Mouse (Mus musculus) spleen, adult 2 months (tissue): ENCODE results near the gene Osm. TPM values are rescaled to one million over a fixed set of nuclear protein-coding genes. Genes with fewer than 3 reads are reported as not detected.

Source experiments
- DNase-seq, 2 experiments: peaks; one replicate each; pipeline versions ENCODE4 v3.0.0 to v3.0.0-alpha.2; 2012 to 2021; ENCODE audit warnings: low spot score in 2 of 2, low read depth in 1 of 2
- H3K27ac ChIP-seq: fragments of 200-500 bp; 2 replicates; pipeline ENCODE4 v1.5.1; 2012; ENCODE audit warnings: low read length, inconsistent platforms; ENCODE audit not compliant: insufficient read depth
- H3K27me3 ChIP-seq: fragments of 200-500 bp; 2 replicates; pipeline ENCODE4 v1.6.1; 2012; ENCODE audit warnings: mild to moderate bottlenecking, moderate library complexity, low read length, inconsistent platforms; ENCODE audit not compliant: control insufficient read depth, insufficient read depth
- H3K36me3 ChIP-seq: fragments of 200-500 bp; 2 replicates; pipeline ENCODE4 v1.6.1; 2012; ENCODE audit warnings: mild to moderate bottlenecking, low read length, inconsistent platforms; ENCODE audit not compliant: control insufficient read depth, insufficient read depth
- H3K4me1 ChIP-seq: fragments of 200-500 bp; 2 replicates; pipeline ENCODE4 v1.6.1; 2011; ENCODE audit warnings: inconsistent platforms; ENCODE audit not compliant: control insufficient read depth, insufficient read depth, insufficient read length
- H3K4me3 ChIP-seq: fragments of 200-500 bp; 2 replicates; pipeline ENCODE4 v1.5.1; 2011; ENCODE audit warnings: mild to moderate bottlenecking, inconsistent platforms; ENCODE audit not compliant: insufficient read depth, insufficient read length; ENCODE audit errors: extremely low read depth
- CTCF ChIP-seq: fragments of 200-500 bp; IDR thresholded peaks from 2 replicates; pipeline ENCODE4 v1.5.1; 2011; ENCODE audit warnings: mild to moderate bottlenecking, inconsistent platforms; ENCODE audit not compliant: insufficient read depth, insufficient read length, insufficient replicate concordance; ENCODE audit errors: extremely low read depth
- POLR2A ChIP-seq: fragments of 200-500 bp; IDR thresholded peaks from 2 replicates; pipeline ENCODE4 v1.6.1; 2011; ENCODE audit warnings: low read depth, low read length, inconsistent platforms
- WGBS: fragments of 180-500 bp; shearing (Covaris S2); methylation state at CpG from one replicate; pipeline ENCODE4 v1.1.7; 2018; 5-methylcytosine and 5-hydroxymethylcytosine counted together
- polyA plus RNA-seq: library from polyadenylated mRNA; depleted of rRNA; stranded (reverse); fragments of >200 nt; gene quantifications from 2 replicates; pipeline ENCODE4 v1.2.3, GENCODE M21; 2012; rRNA removed

Osm gene
- polyA plus RNA-seq, 1 experiment, result 3.3 TPM

DNA sequence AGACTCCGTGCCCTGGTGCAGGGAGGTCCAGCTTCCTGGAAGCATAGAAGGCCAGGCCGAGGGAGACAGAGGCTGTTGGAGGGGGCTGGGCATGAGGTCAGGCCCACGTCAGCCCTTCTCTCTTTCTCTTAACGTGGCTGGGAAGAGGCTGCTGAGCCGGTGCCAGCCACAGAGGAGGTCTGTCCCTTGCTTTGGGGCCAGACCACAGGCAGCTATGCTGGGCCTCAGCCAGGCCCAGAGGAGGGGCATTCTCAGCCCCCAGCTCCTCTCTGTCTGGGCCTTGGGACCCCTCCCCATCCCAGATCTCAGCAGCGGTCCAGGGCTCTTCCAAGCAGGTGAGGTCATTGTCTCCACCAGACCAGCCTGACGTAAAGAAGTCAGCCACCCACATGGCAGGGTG is 43.7 kb downstream of the Osm start:
- Histone ChIP-seq H3K36me3 (no peaks in the 10 kb centered on the region), H3K27me3 (no peaks in the 10 kb centered on the region), H3K27ac (no peak overlapping the region), H3K4me3 (no peak overlapping the region), H3K4me1 (no peaks in the 10 kb centered on the region)
- TF ChIP-seq CTCF (no peak), POLR2A (no peak)
- no peak for DNase-seq
- WGBS, result 70% methylated on average over 7 of the region's 7 CpGs

DNA sequence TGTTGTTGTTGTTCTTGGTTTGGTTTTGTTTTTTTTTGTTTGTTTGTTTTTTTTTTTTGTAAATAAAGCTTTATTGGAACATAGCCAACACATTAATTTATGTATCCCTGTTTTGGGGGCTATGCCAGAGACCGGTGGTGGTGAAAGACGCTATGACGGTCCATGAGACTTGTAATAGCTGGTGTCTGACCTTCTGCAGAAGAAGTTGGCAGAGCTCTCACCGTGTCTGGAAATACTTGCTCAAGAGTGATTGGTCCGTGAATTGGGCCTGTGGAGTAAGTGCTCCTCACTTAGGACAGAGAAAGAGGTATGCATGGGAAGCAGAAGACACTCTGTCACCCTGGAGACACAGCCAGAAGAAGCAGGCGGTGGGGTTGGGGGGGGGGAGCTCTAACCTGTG is 45.6 kb downstream of the Osm start:
- no peaks in the 10 kb centered on the region for H3K36me3 ChIP-seq
- WGBS, result 95% methylated on average over 6 of the region's 6 CpGs
- H3K27ac ChIP-seq, result no peak overlapping the region
- no peak for DNase-seq
- H3K4me3 ChIP-seq, result no peak overlapping the region
- no peaks in the 10 kb centered on the region for H3K4me1 ChIP-seq
- no peaks in the 10 kb centered on the region for H3K27me3 ChIP-seq
- no peak for TF ChIP-seq POLR2A
- TF ChIP-seq CTCF, result no peak

GRCm38 (mm10) chr11:4283627-4284026 is 47.4 kb downstream of the Osm start:
- no peak for TF ChIP-seq POLR2A
- no peak for TF ChIP-seq CTCF
- Histone ChIP-seq H3K4me1 (peaks cover 1% of the 10 kb centered on the region; the same call in 1 of the 2 replicates), H3K27ac (no peak overlapping the region), H3K27me3 (no peaks in the 10 kb centered on the region), H3K4me3 (no peak overlapping the region), H3K36me3 (no peaks in the 10 kb centered on the region)
- DNase-seq, result no peak
- 70% methylated on average over 4 of the region's 4 CpGs for WGBS

DNA sequence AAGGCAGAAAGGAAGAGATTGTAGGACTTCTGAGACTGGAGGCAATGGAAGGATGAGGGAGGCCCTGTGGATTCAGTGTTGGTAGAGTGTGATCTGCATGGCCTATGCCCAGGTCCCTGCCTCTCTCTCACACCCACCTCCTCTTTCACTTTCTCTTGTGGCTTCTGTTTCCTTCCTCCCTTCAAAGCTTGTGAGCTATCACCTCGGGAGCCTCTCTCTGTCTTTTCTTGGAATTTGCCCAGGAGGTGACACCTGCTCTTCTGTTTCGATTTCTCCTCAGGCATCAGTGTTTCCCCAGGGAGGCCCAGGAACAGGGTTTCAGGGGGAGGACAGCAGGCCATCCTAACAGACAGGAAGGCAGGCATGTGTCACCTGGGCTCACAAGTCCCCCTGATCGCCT is 53.1 kb downstream of the Osm start:
- H3K27me3 ChIP-seq, result no peaks in the 10 kb centered on the region
- 9% methylated on average over 3 of the region's 3 CpGs for WGBS
- peak; percentile 25 to 27 for DNase-seq
- TF ChIP-seq POLR2A, result no peak
- no peak overlapping the region for H3K4me3 ChIP-seq
- peak overlapping the region; percentile 16 for H3K27ac ChIP-seq
- H3K36me3 ChIP-seq, result no peaks in the 10 kb centered on the region
- peaks cover 13% of the 10 kb centered on the region; the same call in 1 of the 2 replicates for H3K4me1 ChIP-seq

Other genes with a start within 250 kb of the Osm start
- 0.07 and 0.22 TPM in 2 replicates for gene Sec14l4, start 205.0 kb upstream of the Osm start, polyA plus RNA-seq
- gene Sec14l3, start 171.6 kb upstream of the Osm start, polyA plus RNA-seq, result not detected in 2 replicates
- 5.1 and 6.2 TPM in 2 replicates for gene Mtfp1, start 141.0 kb upstream of the Osm start, polyA plus RNA-seq
- 1.9 and 2.9 TPM in 2 replicates for gene Sec14l2, start 113.0 kb upstream of the Osm start, polyA plus RNA-seq
- 20.6 and 26.2 TPM in 2 replicates for gene Rnf215, start 101.2 kb upstream of the Osm start, polyA plus RNA-seq
- gene Ccdc157, start 76.1 kb upstream of the Osm start, polyA plus RNA-seq, result 4.3 and 4.4 TPM in 2 replicates
- gene Sf3a1, start 76.1 kb upstream of the Osm start, polyA plus RNA-seq, result 27.9 and 31.9 TPM in 2 replicates
- gene Tbc1d10a, start 49.6 kb upstream of the Osm start, polyA plus RNA-seq, result 46.7 and 53.9 TPM in 2 replicates
- 9.9 and 11.4 TPM in 2 replicates for gene Castor1, start 18.2 kb upstream of the Osm start, polyA plus RNA-seq
- 0.95 and 1.6 TPM in 2 replicates for gene Lif, start 21.1 kb downstream of the Osm start, polyA plus RNA-seq
- gene Hormad2, start 204.7 kb downstream of the Osm start, polyA plus RNA-seq, result 0.05 TPM in 1 of 2 replicates, not detected in the other